Mouse (Mus musculus) intestine, embryonic 15.5 days (tissue): ENCODE results near the gene Zfp568. TPM values are rescaled to one million over a fixed set of nuclear protein-coding genes. Genes with fewer than 3 reads are reported as not detected.

Experiments used
- ATAC-seq: fragments of 200-750 bp; cut with Nextera tagmentation; 2 replicates; pipeline ENCODE4 v1.8.0; 2017; ENCODE audit warnings: moderate TSS enrichment, moderate library complexity
- H3K27ac ChIP-seq: fragments of 300-500 bp; sonication (generic); 2 replicates; pipeline ENCODE4 v1.5.1; 2015; ENCODE audit warnings: mild to moderate bottlenecking, inconsistent platforms
- H3K27me3 ChIP-seq: fragments of 300-500 bp; sonication (generic); replicated peaks from 2 replicates; pipeline ENCODE4 v1.6.1; 2015; ENCODE audit warnings: inconsistent platforms
- H3K36me3 ChIP-seq: fragments of 300-500 bp; sonication (generic); 2 replicates; pipeline ENCODE4 v1.6.1; 2015; ENCODE audit warnings: inconsistent platforms
- H3K4me1 ChIP-seq: fragments of 300-500 bp; sonication (generic); replicated peaks from 2 replicates; pipeline ENCODE4 v1.6.1; 2015; ENCODE audit warnings: inconsistent platforms
- H3K4me2 ChIP-seq: fragments of 300-500 bp; sonication (generic); replicated peaks from 2 replicates; pipeline ENCODE4 v1.6.1; 2015; ENCODE audit warnings: mild to moderate bottlenecking, inconsistent platforms
- H3K4me3 ChIP-seq: fragments of 300-500 bp; sonication (generic); replicated peaks from 2 replicates; pipeline ENCODE4 v1.5.1; 2015; ENCODE audit warnings: inconsistent platforms
- H3K9ac ChIP-seq: fragments of 300-500 bp; sonication (generic); 2 replicates; pipeline ENCODE4 v1.6.1; 2015; ENCODE audit warnings: inconsistent platforms
- H3K9me3 ChIP-seq: fragments of 300-500 bp; sonication (generic); 2 replicates; pipeline ENCODE4 v1.6.1; 2016; ENCODE audit warnings: inconsistent platforms
- WGBS: fragments of 180-500 bp; shearing (Covaris S2); methylation state at CpG from one replicate; pipeline ENCODE4 v1.1.7; 2015; 5-methylcytosine and 5-hydroxymethylcytosine counted together
- polyA plus RNA-seq: library from polyadenylated mRNA; unstranded; fragments of >200 nt; fragmentation: Nextera tagmentation; extraction: Ambion mirVana; gene quantifications from 2 replicates; pipeline ENCODE4 v1.2.1, GENCODE M21; 2015

Zfp568 gene
- polyA plus RNA-seq, 1 experiment from 2014 or later, result 15.5 TPM

DNA sequence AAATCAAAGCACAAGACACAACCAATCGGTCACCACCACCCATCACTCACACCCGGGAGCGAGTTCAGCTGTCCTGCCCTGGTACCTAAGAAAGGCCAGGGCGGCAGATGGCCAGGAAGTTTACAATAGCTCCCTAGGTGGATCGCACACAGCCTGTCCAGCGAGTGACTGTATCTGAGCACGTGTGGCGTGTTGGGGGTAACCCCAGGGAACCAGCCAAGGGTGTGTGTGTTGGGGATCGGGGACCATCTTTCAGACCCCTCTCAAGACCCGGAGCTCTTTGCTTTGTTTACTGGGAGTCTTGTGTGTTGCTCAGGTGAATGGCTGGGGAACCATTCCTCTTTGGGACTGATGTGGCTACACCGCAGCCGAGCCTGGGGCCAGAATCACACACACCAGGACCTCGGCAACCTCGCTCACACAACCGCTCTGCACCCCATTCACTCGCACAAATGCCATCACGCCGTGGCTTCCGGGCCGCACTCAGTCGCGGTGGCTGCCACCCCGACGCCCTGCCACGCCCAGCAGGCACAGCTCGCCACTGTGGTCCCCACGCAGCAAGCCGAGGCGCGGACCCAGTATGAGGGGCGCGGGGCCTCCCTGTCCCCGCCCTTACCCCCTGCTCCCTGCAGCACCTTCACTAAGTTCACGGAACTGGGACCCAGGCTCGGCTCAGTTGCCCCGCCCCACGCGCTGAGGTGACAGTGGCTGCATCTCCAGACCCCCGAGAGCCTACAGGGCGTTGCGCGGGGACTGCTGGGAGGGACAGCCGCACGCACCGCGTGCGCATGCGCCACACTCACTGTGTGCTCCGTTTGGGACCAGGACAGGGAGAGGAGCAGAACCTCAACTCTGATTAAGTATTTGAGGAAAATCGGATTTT lies 88.6 kb downstream of the Zfp568 start, which contains the start of gene Zfp82:
Gene Zfp82 (minus strand): TSS at position 755 of the 883 bp plus-strand sequence.
- Histone ChIP-seq H3K9ac (peak within 1 kb of the TSS; percentile 80), H3K27me3 (no peaks in the 10 kb centered on the region), H3K4me2 (peak within 1 kb of the TSS; percentile 95), H3K36me3 (peaks cover 3% of the 10 kb centered on the region; the same call in 1 of the 2 replicates), H3K9me3 (no peaks in the 10 kb centered on the region), H3K4me3 (peak within 1 kb of the TSS; percentile 84), H3K4me1 (no peaks in the 10 kb centered on the region), H3K27ac (peak within 1 kb of the TSS; percentile 75)
- peak; percentile 98 for ATAC-seq
- WGBS, result under 1% methylated on average over 50 of the region's 50 CpGs

Other genes with a start within 250 kb of the Zfp568 start
- gene Zfp84, start 215.4 kb upstream of the Zfp568 start, polyA plus RNA-seq, result 10.1 and 10.3 TPM in 2 replicates
- 3.7 and 4.2 TPM in 2 replicates for gene Zfp30, start 200.0 kb upstream of the Zfp568 start, polyA plus RNA-seq
- 9.9 and 10.0 TPM in 2 replicates for gene Zfp790, start 167.8 kb upstream of the Zfp568 start, polyA plus RNA-seq
- 3.3 and 4.0 TPM in 2 replicates for gene Zfp940, start 130.3 kb upstream of the Zfp568 start, polyA plus RNA-seq
- 4.6 and 5.5 TPM in 2 replicates for gene Zfp420, start 124.0 kb upstream of the Zfp568 start, polyA plus RNA-seq
- 7.3 and 7.4 TPM in 2 replicates for gene Zfp27, start 77.4 kb upstream of the Zfp568 start, polyA plus RNA-seq
- 2.6 and 3.6 TPM in 2 replicates for gene Zfp383, start 75.7 kb upstream of the Zfp568 start, polyA plus RNA-seq
- gene Zfp74, start 29.9 kb upstream of the Zfp568 start, polyA plus RNA-seq, result 6.6 and 7.8 TPM in 2 replicates
- gene Zfp14, start 67.4 kb downstream of the Zfp568 start, polyA plus RNA-seq, result 2.7 and 2.9 TPM in 2 replicates
- 3.9 and 4.5 TPM in 2 replicates for gene Zfp82, start 88.9 kb downstream of the Zfp568 start, polyA plus RNA-seq
- 1.2 and 1.5 TPM in 2 replicates for gene Gm26920, start 106.5 kb downstream of the Zfp568 start, polyA plus RNA-seq
- 6.0 and 6.1 TPM in 2 replicates for gene Zfp566, start 106.6 kb downstream of the Zfp568 start, polyA plus RNA-seq
- 71.0 and 82.3 TPM in 2 replicates for gene Zfp260, start 110.8 kb downstream of the Zfp568 start, polyA plus RNA-seq
- gene Zfp382, start 138.0 kb downstream of the Zfp568 start, polyA plus RNA-seq, result 6.7 and 8.3 TPM in 2 replicates
- gene Zfp146, start 185.8 kb downstream of the Zfp568 start, polyA plus RNA-seq, result 12.2 and 13.6 TPM in 2 replicates
- 30.7 and 34.3 TPM in 2 replicates for gene Cox7a1, start 200.2 kb downstream of the Zfp568 start, polyA plus RNA-seq
- 83.7 and 101 TPM in 2 replicates for gene Capns1, start 214.9 kb downstream of the Zfp568 start, polyA plus RNA-seq
- gene Polr2i, start 248.0 kb downstream of the Zfp568 start, polyA plus RNA-seq, result 115 and 116 TPM in 2 replicates
- 136 and 148 TPM in 2 replicates for gene Tbcb, start 248.3 kb downstream of the Zfp568 start, polyA plus RNA-seq